Comparison of ENCODE assay signal across 24 mouse cellular contexts in genomic region chr14:122719496-122720080, GRCm38 (mm10).
A peak's percentile ranks its signal among the peaks of the same experiment; 100 is the strongest.
DNase-seq lines count a peak whose midpoint lies in the region; ATAC-seq and TF ChIP-seq lines count a peak whose summit lies in the region.
"Had no signal": no experiment of that assay in that cellular context is flagged by ENCODE, and none has a peak within 500 bp of the region (broad histone marks: within the 10 kb centered on the region; RNA-seq: fewer than 3 reads in every experiment).

No protein-coding gene starts in this region.

- no peaks in the 10 kb centered on the region for H3K27me3 ChIP-seq in embryonic facial prominence, embryonic 12.5 days
- H3K27me3 ChIP-seq in embryonic facial prominence, embryonic 10.5 days (replicated peaks; ENCODE audit: low read depth, poor library complexity, severe bottlenecking), result no peaks in the 10 kb centered on the region
- H3K27me3 ChIP-seq: forebrain, embryonic 12.5 days; limb, embryonic 12.5 days; lung, embryonic 15.5 days; megakaryocyte, embryonic 14.5 days; neural tube, embryonic 12.5 days had no signal

- no peak overlapping the region for H3K4me3 ChIP-seq in embryonic facial prominence, embryonic 12.5 days
- H3K4me3 ChIP-seq in embryonic facial prominence, embryonic 10.5 days, result no peak overlapping the region
- H3K4me3 ChIP-seq in lung, adult 2 months (replicated peaks; ENCODE audit: extremely low read depth, low read depth, low read length), result no peak overlapping the region
- H3K4me3 ChIP-seq: forebrain, embryonic 12.5 days; heart, adult 2 months; limb, embryonic 12.5 days; lung, embryonic 15.5 days; megakaryocyte, embryonic 14.5 days; neural tube, embryonic 12.5 days had no signal

- ATAC-seq in embryonic facial prominence, embryonic 12.5 days (ENCODE audit: insufficient number of reproducible peaks, insufficient read depth, low FRiP score, low TSS enrichment), result peak; percentile 67; the same call in 1 of the 2 replicates
- peak; percentile 68 for ATAC-seq in CD4-positive, CD25-positive, alpha-beta regulatory T cell, adult 4 months
- ATAC-seq in inflammation-experienced regulatory T-cells, adult 6 months, result peak; percentile 77
- ATAC-seq: hindbrain, embryonic 16.5 days; intestine, postnatal 0 days had no signal

- no peak overlapping the region for H3K27ac ChIP-seq in embryonic facial prominence, embryonic 12.5 days
- no peak overlapping the region for H3K27ac ChIP-seq in embryonic facial prominence, embryonic 10.5 days (replicated peaks)
- H3K27ac ChIP-seq: forebrain, embryonic 12.5 days; heart, adult 2 months; limb, embryonic 12.5 days; liver, embryonic 14.5 days; lung, embryonic 15.5 days; neural tube, embryonic 12.5 days had no signal

- H3K9me3 ChIP-seq in embryonic facial prominence, embryonic 12.5 days, result no peaks in the 10 kb centered on the region
- no peaks in the 10 kb centered on the region for H3K9me3 ChIP-seq in embryonic facial prominence, embryonic 10.5 days
- H3K9me3 ChIP-seq: forebrain, embryonic 12.5 days; limb, embryonic 12.5 days; lung, embryonic 15.5 days; megakaryocyte, embryonic 14.5 days; neural tube, embryonic 12.5 days had no signal

- 86% methylated on average over 8 of the region's 8 CpGs for WGBS in embryonic facial prominence, embryonic 12.5 days
- 89% methylated on average over 8 of the region's 8 CpGs for WGBS in embryonic facial prominence, embryonic 10.5 days
- WGBS in lung, adult 2 months, result 87% methylated on average over 8 of the region's 8 CpGs

- H3K4me2 ChIP-seq in embryonic facial prominence, embryonic 12.5 days (replicated peaks), result no peak overlapping the region
- H3K4me2 ChIP-seq: forebrain, embryonic 12.5 days; limb, embryonic 12.5 days; lung, embryonic 15.5 days; neural tube, embryonic 12.5 days had no signal

- no peaks in the 10 kb centered on the region for H3K36me3 ChIP-seq in embryonic facial prominence, embryonic 12.5 days
- H3K36me3 ChIP-seq in embryonic facial prominence, embryonic 10.5 days (replicated peaks), result no peaks in the 10 kb centered on the region
- H3K36me3 ChIP-seq: forebrain, embryonic 12.5 days; limb, embryonic 12.5 days; lung, embryonic 15.5 days; neural tube, embryonic 12.5 days had no signal

- H3K9ac ChIP-seq in embryonic facial prominence, embryonic 12.5 days, result no peak overlapping the region
- H3K9ac ChIP-seq: forebrain, embryonic 12.5 days; limb, embryonic 12.5 days; liver, embryonic 14.5 days; lung, embryonic 15.5 days; neural tube, embryonic 12.5 days had no signal

- TF ChIP-seq CTCF in lung, adult 2 months (IDR thresholded peaks at IDR 0.05; ENCODE audit: insufficient read depth, low read length), result no peak

- DNase-seq in embryonic facial prominence, embryonic 10.5 days (ENCODE audit: low spot score), result no peak
- DNase-seq in kidney, adult 8-10 months, result peak; percentile 30 to 47
- DNase-seq in kidney, postnatal 10 days, result no peak
- DNase-seq in lung, adult 2 months, result no peak
- DNase-seq: cerebellum, adult 11-12 months; cerebellum, postnatal 10 days; gastrocnemius, postnatal 25 days; heart, adult 2 months; heart, postnatal 36 days; lung, postnatal 36 days; midbrain, embryonic 14.5 days; right cerebral cortex, postnatal 25 days; thymus, postnatal 14 days had no signal

- TF ChIP-seq POLR2A in lung, adult 2 months (IDR thresholded peaks at IDR 0.05; ENCODE audit: borderline replicate concordance, extremely low read depth, low read depth, low read length), result no peak

- no peaks in the 10 kb centered on the region for H3K4me1 ChIP-seq in embryonic facial prominence, embryonic 12.5 days
- peaks cover 12% of the 10 kb centered on the region for H3K4me1 ChIP-seq in embryonic facial prominence, embryonic 10.5 days
- peaks cover 2% of the 10 kb centered on the region; the same call in 1 of the 2 replicates for H3K4me1 ChIP-seq in lung, adult 2 months (ENCODE audit: control insufficient read depth, insufficient read depth, low read length)

Comparison
In these comparisons a context has a peak if more than half of its experiments do, and no peak if none do; other contexts are left out.
1. DNase-seq: peak in kidney, adult 8-10 months (2 of 2); none in embryonic facial prominence, embryonic 10.5 days (single experiment), kidney, postnatal 10 days (single experiment) and lung, adult 2 months (single experiment).
2. Peak in every context shown above with its lines, with median percentiles within 50 percentile points of each other: ATAC-seq.